Mouse (Mus musculus) testis, postnatal 10 days (tissue): ENCODE measurements around the gene Vwa1.
"Not testable (repeated sequence)": the region's sequence is repeated elsewhere in the genome, so short reads cannot be mapped to it uniquely, and the experiment has no call there.

Experiments used
- DNase-seq: peaks from one replicate; pipeline ENCODE4 v3.0.0; 2021; ENCODE audit warnings: low spot score

Vwa1 gene

GRCm38 (mm10) chr4:155774280-155774754 lies at the start of gene Vwa1:
Gene Vwa1, minus strand, starts transcription at chr4:155774698.
- DNase-seq: peak; percentile 98

DNA sequence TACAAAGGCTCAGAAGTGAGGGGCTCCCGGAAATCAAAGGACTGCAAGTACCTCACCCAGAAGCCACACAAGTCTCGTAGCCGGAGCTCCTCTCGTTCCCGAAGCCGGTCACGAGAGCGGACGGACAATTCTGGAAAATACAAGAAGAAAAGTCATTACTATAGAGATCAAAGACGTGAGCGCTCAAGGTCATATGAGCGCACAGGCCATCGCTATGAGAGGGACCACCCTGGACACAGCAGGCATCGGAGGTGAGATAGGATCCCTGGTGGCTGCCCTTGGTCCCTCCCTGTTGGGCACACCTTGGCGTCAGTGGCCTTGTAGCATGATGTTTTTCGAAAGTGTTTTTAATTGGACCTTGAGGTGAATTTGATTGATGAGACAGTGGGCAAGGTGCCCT lies 48.9 kb upstream of the Vwa1 start:
- DNase-seq: no peak

DNA sequence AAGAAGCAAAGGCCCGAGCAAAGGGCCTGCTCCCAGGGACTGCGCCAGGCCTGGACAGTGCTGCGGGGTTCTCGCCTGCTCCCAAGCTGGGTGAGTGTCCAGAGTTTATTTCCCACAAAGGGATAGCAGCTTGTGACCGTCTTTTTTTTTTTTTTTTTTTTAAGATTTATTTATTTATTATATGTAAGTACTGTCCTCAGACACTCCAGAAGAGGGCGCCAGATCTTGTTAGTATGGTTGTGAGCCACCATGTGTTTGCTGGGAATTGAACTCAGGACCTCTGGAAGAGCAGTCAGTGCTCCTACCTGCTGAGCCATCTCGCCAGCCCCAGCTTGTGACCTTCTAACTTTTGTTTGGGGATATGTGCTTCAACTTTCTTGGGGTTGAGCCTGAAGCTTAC lies 46.5 kb upstream of the Vwa1 start:
- DNase-seq: no peak

GRCm38 (mm10) chr4:155817533-155817932 lies 43.0 kb upstream of the Vwa1 start:
- no peak for DNase-seq

- DNase-seq: peak; percentile 70
These were observed 38.2 kb upstream of the Vwa1 start for GRCm38 (mm10) chr4:155812665-155813181.

DNA sequence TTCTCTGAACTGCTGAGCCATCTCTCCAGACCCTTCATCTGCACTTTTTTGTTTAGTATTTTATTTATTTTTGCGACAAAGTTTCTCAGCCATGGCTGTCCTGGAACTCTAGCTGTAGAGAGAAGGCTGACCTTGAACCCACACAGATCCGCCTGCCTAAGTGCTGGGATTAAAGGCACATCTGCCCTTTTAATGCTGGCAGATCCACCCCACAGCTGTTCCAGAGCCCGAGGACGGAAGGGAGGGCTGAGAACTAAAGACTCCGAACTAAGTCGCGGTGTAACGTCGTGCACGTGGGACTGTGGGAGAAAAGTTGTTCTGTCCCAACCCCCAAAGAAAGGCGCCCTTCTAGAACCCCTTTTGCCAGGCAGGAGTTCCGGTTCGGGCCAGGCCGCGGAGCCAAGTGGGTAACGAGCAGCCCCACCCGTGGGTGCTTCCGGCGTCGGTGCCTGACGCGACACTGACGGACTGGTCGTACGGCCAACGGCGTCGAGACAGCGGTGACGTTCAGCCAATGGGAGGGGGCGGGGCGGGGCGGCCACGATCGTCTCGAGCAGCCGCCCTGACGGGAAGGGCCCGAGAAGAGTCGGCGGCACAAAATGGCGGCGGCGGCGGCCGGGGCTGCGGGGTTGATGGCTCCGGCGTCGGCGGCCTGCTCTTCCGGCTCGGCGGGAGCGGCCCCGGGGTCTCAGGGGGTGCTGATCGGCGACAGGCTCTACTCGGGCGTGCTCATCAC lies 37.6 kb upstream of the Vwa1 start, which contains the start of gene Ccnl2:
Ccnl2 (plus strand) TSS at position 561 of the 736 bp plus-strand sequence.
- DNase-seq: peak; percentile 91

- DNase-seq: no peak
These were observed 33.3 kb upstream of the Vwa1 start for GRCm38 (mm10) chr4:155807841-155808240.

- DNase-seq: peak; percentile 98
These were observed 29.0 kb upstream of the Vwa1 start for GRCm38 (mm10) chr4:155803340-155804041.

GRCm38 (mm10) chr4:155802741-155803339 lies 28.3 kb upstream of the Vwa1 start, which contains the start of gene Mrpl20:
Gene Mrpl20, plus strand, starts transcription at chr4:155802878.
- DNase-seq: no peak

GRCm38 (mm10) chr4:155802075-155802474 lies 27.6 kb upstream of the Vwa1 start:
- DNase-seq: no peak

GRCm38 (mm10) chr4:155793730-155794129 lies 19.2 kb upstream of the Vwa1 start:
- DNase-seq: no peak

DNA sequence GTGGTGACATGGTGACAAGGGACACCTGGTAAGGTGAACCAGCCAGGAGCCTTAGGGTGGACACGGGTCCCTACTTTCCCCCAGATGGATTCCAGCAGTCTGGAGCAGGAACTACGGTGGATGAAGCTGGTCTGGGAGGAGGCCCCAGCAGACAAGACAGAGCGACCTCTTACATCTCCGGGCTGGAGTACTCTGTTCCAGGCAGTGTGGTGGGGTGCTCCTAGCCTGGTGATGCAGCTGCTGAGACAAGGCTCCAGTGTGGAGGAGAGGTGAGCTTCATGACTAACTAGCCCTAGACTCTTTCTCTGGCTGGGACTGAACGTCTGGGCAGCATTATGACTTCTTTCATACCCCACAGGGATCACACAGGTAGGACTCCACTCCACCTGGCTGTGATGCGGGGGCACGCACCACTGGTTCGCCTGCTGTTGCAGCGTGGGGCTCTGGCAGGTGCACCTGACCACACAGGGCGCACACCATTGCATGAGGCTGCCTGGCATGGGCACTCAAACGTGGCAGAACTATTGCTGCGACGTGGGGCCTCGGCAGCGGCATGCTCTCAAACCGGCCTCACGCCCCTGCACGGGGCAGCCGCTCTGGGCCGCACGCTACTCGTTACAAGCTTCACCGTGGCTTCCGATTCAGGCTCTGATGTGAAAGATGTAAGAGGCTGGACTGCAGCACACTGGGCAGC lies 16.9 kb upstream of the Vwa1 start:
- DNase-seq: no peak

DNA sequence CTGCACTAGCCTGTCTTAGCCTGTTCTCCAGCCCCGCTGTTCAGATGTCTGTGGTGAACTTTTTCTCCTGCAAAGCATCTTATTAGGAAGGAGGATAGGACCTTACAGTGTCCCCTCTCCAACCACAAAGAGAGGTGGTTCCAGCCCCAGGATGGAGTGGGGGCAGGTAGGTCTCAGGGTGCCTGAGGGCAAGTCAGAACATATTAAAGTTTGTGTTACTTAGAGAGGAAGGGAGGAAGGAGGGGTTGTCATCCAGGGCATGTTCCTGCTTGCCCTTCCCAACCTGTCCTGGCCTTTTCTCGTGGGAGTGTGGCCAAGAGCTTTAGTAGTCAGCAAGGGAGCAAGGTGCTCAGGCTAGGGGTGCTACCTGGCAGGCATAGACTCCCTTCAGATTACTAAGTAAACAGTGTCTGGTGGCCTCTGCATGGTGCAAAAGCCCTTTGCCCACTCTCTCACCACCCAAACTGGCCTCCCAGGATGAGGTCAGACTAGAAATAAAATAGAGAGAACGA lies 16.2 kb upstream of the Vwa1 start:
- DNase-seq: no peak

DNA sequence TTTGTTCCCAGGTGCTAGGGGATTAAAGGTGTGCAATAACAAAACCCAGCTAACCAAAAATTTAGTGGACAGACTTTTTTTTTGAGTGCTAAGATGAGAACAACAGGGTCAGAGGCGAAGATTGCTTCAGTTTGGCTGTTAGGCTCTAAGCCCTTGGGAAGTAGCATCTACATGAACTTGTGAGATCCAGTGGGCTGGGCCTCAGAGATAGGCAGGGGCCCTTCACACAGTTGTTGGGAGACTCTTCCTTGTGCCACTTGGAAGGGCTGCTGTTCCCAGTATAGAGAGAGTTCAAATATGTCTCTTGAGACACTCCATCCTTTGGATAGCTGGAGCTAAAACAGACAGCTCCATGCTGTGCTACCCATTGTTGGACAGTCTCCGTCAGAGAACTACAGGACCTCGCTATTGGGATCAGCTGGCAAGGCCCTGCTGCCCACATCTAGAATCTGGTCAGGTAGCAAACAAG lies 15.6 kb upstream of the Vwa1 start, which contains the start of gene Ankrd65:
Ankrd65 (plus strand) TSS at position 419 of the 469 bp plus-strand sequence.
- no peak for DNase-seq

DNA sequence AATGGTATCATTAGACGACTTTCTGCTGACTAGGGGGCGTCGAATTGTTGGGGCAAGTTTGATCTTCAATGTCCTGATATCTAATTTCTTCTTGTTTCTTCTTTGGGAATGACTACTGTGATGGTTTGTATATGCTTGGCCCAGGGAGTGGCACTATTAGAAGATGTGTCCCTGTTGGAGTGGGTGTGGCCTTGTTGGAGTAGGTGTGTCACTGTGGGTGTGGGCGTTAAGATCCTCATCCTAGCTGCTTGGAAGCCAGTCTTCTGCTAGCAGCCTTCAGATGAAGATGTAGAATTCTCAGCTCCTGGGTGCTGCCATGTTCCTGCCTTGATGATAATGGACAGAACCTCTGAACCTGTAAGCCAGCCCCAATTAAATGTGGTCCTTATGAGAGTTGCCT lies 14.3 kb upstream of the Vwa1 start:
- DNase-seq: not testable (repeated sequence)

DNA sequence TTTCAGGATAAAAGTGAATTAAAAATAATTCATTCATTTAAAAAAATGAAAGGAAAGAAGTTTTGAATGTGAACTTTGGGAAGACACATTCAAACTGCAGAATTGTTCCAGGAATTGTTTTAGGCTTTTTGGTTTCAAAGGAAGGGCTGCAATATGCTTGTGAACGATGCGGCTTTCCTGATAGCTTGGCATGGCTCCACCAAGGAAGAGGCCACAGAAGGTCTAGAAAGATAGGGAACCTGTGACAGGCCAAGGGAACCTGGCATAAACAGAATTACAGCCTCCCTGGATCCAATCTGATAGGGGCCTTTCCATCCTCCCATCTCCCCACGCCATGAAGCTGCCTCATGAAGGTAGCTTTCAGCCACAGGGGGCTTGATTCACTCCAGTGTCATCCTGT lies 13.8 kb upstream of the Vwa1 start:
- DNase-seq: no peak

- DNase-seq: no peak
These were observed 11.3 kb upstream of the Vwa1 start, which contains the start of gene Tmem88b for GRCm38 (mm10) chr4:155785819-155786218. Gene Tmem88b, minus strand, starts transcription at chr4:155785874.

DNA sequence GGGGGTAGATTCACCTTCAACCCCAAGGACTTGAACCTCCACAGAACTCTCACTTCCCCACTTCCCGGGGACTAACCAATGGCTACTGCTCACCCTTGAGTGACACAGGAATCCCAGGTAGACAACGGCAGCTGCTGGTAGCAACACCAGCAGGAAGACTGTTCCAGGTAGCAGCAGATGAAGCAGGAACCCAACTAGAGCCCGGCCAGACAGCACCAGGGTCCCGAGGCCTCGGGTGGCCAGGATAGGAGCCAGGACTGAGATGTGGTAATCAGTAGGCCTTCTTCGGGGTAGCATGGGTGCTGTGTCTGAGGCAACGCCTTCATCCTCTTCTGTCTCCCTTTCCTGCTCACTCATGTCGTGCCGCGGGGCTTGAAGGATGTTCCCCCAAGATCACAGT lies 10.7 kb upstream of the Vwa1 start:
- DNase-seq: no peak

- DNase-seq: peak; percentile 88
These were observed 9.7 kb upstream of the Vwa1 start for GRCm38 (mm10) chr4:155784081-155784701.

DNA sequence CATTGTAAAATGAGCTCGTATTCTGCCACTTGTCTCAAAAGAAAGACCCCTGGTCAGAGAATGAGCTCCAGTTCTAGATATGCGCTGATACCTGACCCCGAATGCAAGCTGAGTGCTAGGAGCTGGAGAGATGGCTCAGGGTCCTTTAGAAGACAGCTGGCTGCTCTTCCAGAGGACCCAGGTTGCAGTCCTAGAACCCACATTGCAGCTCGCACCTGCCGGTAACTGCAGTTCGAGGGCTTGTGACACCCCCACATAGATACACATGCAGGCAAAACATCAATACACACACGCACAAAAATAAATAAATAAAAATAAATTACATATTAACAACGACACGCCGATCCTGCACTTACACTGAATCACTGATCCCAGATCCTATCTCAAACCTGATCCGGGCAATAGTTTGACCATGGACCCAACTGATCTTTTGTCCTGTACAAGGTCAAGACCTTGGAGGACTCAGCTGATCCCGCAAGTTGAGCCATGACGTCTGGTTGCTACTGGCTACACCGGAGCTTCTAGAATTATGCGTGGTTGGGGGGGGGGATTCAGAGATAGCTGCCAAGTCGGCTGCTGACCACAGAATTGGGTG lies 9.1 kb upstream of the Vwa1 start:
- DNase-seq: no peak

DNA sequence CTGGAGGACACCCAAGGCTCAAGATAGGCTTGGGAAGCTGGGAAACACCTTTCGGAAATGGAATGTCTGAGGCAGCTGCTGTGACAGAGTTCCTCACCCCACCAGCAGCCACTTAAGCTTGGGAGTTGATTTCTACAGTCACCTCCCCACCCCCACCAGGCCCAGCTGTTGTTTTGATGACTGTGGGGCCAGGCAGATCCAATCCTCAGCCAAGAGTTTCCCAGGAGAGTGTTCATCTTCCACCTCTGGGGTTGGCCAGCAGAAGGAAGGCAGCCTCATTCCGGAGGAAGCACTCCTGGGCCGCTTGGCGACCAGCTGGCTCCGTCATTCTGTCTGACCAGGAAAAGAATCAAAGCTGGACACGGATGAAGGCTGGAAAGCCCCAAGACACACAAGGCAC lies 6.4 kb upstream of the Vwa1 start:
- DNase-seq: peak; percentile 83
